Mouse (Mus musculus) retina, postnatal 1 day (tissue): ENCODE results near the gene Icos.

Experiments
- DNase-seq: peaks from one replicate; pipeline ENCODE4 v3.0.0-alpha.2; 2012

The Icos gene

GRCm38 (mm10) chr1:60967521-60967920 is 10.2 kb upstream of the Icos start:
- DNase-seq = no peak

- no peak for DNase-seq
Observed at GRCm38 (mm10) chr1:60970846-60971245, 6.9 kb upstream of the Icos start.

DNA sequence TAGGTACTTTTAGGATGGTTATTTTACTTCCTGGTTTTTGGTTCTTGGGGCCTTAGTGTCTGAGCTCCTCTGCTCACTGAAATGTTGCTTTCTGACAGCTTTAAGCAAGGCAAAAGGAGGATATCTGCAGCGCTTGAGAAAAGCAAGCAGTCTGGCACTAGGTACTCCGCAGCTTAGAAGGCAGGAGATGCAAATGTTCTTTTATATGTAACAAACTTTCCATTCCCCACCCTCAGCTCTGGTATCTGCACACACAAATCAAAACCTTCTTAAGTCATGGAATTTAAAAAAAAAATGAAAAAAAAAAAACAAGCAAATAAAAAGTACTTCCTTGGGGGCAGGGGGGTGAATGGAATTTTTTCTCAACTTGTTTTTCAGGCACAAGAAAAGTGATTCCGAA is 3.5 kb upstream of the Icos start:
- DNase-seq = no peak

DNA sequence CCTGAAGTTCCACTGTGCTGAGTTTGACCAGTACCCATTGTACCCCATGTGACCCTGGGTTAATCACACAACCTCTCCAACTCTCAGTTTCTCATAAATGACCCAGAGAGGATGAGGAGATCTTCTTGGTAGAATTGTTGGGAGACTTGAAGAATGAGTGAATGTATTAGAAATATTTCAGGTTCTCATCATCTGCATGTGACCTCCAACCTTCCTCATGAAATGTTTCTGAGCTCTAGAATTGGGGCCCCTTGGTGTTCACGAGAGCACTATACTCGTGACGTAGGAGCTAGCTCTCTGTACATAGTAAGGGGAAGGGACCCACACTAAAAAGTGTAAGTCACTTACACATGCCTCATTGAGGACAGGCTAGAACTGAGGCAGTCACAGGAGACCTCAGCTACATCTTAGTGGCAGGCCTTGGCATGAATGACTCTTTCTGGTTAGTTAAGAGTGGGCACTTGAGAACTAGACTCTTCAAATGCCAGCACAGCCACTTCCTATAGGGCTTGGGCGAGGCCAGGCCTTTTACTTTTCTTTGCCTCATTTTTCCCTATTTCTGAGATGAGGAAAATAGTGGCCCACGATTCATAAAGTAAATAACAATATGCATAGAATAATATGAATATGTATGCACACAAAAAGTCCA is 2.0 kb upstream of the Icos start:
- DNase-seq = no peak

GRCm38 (mm10) chr1:60979126-60979842 is 1.6 kb downstream of the Icos start:
- peak; percentile 88 for DNase-seq

GRCm38 (mm10) chr1:60979843-60980235 is 2.1 kb downstream of the Icos start:
- DNase-seq = no peak

DNA sequence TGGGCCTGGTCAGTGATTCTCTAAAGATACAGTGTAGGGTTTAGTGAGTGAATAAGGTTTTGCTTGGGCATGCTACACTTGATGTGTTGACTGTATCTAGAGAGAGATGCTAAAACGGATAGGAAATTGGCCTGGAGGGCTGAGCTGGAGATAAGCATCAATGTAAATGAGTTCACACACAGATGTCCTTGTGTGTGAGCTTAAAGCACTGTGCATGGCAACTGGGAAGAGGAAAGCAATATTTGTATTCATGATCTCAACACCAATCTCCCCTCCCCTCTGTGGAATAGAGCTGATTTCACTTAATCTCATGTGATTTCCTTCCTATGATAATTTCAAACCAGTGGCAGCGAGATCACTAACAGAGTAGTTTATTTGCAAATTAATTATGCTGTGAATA is 7.3 kb downstream of the Icos start:
- DNase-seq = no peak

GRCm38 (mm10) chr1:60986141-60986540 is 8.4 kb downstream of the Icos start:
- DNase-seq = no peak

DNA sequence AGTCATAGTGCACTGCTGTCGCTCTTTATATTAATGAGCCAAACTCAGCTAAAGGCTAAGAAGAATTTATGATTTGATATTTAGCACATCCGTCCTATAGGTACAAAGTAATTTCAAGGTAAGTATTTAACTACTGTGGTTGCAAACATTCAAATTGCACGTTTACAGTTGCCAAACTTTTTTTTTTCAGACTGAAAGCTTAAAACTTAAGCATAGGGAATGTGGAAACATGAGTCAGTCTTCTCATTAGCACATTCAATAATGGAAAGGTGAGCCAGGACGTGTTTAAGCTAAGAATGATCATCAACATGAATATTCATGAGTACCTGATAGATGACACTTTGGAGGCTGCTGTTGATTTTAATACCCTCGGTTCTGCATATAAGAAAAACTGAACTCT is 11.4 kb downstream of the Icos start:
- DNase-seq = no peak

DNA sequence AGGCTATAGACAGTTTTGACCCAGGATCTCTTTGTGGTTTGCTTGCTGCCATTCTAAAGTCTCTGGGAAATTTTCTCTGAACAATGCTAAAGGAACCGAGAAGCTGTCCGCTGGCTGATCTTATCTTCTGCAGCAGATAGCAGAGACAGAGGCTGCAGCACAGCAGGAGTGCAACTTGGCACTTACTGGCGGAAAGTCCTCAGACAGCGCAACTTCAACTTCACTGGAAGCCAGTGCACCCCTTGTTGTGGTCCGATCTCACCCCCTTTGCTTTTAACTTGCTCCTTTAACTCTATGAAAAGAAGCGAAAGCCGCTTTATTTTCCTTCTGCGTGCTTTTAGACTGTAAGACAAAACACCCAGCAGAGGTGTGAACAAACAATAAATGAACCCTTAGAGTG is 12.6 kb downstream of the Icos start:
- no peak for DNase-seq

GRCm38 (mm10) chr1:60998008-60998557 is 20.4 kb downstream of the Icos start:
- DNase-seq = no peak

- no peak for DNase-seq
Observed at GRCm38 (mm10) chr1:60998689-60999088, 21.0 kb downstream of the Icos start.

DNA sequence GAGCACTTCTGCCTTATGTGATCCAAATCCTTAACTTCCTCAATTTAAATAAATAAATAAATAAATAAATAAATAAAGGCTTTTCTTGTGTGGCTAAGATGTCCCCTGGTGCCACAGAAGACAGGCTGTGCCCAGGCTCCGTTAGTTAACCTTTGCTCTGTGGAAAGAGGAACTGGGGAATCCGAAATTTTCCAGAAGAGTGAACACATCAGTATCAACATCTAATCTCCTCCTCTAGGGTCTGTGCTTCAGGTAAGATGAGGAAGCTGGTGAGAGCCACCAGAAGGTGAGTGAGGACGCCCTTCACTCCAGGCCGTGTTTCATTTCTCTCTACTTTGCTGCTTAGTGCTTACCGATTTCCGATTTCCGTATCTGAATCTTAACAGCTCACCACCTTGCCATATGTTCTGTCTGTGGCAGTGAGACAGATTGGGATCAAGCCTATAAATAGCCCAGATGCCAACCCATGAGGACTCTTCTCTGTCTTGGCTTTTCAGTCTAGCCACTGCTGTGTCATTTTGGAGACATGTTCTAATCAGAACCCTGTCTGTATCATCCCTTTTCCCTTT is 24.1 kb downstream of the Icos start:
- peak; percentile 26 for DNase-seq

DNA sequence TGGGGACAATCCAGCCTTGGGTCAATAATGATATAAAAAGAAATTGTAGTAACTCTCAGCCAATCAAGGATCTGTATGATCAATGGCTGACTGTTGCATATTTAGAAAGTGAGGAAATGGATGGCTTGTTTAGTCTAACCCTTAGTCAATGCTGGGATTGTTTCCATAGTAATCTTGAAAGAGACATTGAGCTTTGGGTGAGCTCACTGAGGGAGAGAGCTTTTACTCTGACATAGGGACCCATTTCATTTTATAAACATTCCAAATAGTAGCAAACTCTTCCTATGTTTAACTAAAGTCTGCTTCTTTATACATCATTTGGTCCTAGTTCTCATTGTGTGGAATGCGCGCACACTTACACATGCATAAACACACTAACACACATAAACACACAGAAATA is 28.5 kb downstream of the Icos start:
- DNase-seq = no peak

DNA sequence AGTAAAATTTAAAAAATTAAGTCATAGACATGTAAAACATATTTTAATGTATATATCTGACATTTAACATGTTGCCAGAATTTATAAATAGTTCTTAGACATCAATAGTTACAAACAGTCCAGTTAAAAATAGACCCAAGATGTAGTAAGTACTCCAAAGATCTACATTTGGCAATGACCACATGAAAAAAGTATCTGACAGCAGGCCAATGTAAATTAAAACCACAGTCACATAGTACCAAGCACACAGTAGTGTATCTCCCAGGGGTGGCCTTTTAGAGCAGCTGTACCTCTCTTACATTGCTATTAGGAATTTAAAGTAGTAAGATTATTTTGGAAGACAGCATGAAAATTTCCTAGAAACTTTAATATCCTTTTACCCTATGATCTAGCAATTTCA is 29.8 kb downstream of the Icos start:
- no peak for DNase-seq

DNA sequence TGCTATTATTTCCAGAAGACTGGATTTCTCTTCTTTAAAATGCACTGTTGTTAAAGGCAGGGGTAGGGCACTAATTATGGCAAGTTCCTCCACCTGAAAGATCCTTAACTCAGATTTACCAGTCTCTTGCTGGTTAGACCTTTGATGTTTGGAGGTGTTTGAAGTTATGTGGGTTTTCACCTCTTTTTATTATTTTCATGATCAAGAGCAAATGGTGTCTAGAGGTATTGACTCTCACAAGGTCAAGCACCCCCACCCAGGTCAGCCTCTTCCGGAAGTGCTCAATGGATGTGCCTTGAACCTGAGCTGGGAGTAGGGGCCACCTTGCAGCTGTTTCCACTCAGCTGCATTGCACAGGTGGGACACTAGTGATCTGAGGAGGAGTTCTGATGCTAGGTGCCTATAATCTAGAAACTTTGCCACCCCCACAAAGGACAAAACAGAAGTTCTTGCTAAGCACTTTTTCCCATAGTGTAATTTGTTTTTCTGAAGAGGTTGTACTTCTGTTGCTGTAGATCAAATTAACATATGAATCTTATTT is 38.9 kb downstream of the Icos start:
- no peak for DNase-seq

- no peak for DNase-seq
Observed at GRCm38 (mm10) chr1:61026712-61027111, 49.0 kb downstream of the Icos start.

DNA sequence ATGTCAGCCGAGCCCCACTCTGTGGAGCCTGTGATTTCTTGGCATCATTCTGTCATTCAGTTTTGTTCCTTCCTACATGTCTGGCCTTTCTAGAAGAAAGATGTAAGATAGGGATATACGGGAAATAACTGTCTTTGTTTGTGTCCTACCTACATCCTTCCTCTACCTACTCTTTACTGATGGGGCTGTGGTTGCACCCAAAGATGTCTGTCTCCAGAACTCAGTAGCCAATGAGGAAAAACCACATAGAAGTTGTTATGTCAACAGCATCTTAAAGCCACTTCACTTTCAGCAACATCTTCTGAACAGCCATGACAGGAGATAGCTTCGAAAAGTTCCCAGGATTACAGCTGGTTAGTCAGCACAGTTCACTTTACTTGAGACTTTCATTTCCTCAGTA is 49.8 kb downstream of the Icos start:
- no peak for DNase-seq

- DNase-seq = no peak
Observed at GRCm38 (mm10) chr1:61029919-61030318, 52.2 kb downstream of the Icos start.

DNA sequence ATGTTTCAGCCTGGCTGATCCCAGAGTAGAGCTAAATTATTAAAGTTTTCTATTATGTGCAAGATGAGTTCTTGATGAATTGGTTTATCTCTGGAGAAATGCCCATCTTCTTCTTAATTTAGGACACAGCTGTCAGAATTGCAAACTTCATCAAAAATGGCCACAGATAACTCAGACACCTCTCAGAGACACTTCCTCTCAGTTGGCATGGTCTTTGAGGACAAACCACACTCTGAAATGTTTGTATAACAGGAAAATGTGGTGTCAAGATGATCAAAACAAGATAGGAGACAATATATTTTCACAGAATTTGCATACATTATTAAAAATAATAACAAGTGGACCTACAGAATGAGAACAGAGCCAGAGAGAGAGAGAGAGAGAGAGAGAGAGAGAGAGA is 52.8 kb downstream of the Icos start:
- no peak for DNase-seq

DNA sequence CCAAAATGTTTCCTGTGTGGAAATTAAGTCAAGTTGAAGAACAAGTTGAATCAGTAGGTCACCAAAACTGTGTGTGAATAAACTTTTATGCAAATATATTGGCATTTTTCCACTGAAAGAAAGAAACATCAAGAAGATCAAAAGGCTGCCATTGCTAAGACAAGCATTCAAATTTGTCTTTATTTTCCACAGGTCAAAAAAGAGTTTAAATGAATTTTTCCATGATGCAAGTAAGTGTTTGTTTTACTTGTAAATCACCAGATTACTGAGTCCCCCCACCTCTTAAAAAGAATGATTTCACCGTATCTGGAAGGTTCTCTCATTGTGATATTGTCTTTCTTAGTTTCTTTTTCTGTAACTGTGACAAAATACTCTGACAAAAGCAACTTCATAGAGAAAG is 57.5 kb downstream of the Icos start:
- no peak for DNase-seq

GRCm38 (mm10) chr1:61038223-61038622 is 60.5 kb downstream of the Icos start:
- DNase-seq = no peak

- no peak for DNase-seq
Observed at GRCm38 (mm10) chr1:61039310-61039709, 61.6 kb downstream of the Icos start.

- DNase-seq = no peak
Observed at GRCm38 (mm10) chr1:61040401-61040800, 62.7 kb downstream of the Icos start.
